Mouse (Mus musculus): ENCODE measurements around the gene Ddx50.
"Not testable (repeated sequence)": the region's sequence is repeated elsewhere in the genome, so short reads cannot be mapped to it uniquely, and the experiment has no call there.

Ddx50 gene

GRCm38 (mm10) chr10:62601053-62601791, 49.8 kb downstream of the Ddx50 start:
- DNase-seq = peak in 1 of 2 experiments; percentile 12

GRCm38 (mm10) chr10:62600056-62600455, 51.0 kb downstream of the Ddx50 start:
- DNase-seq = no peak

GRCm38 (mm10) chr10:62599311-62599710, 51.7 kb downstream of the Ddx50 start:
- DNase-seq = not testable (repeated sequence)

GRCm38 (mm10) chr10:62592496-62592895, 58.5 kb downstream of the Ddx50 start:
- no peak for DNase-seq

- DNase-seq = peak; percentile 92 to 95
Measured at GRCm38 (mm10) chr10:62590200-62590599, 60.8 kb downstream of the Ddx50 start.

- peak; percentile 39 to 58 for DNase-seq
Measured at GRCm38 (mm10) chr10:62588616-62589015, 62.4 kb downstream of the Ddx50 start.

- no peak for DNase-seq
Measured at GRCm38 (mm10) chr10:62583245-62583644, 67.8 kb downstream of the Ddx50 start.

- no peak for DNase-seq
Measured at GRCm38 (mm10) chr10:62582701-62583100, 68.3 kb downstream of the Ddx50 start.

GRCm38 (mm10) chr10:62582263-62582662, 68.8 kb downstream of the Ddx50 start:
- DNase-seq = no peak

- not testable (repeated sequence) for DNase-seq
Measured at GRCm38 (mm10) chr10:62579129-62579528, 71.9 kb downstream of the Ddx50 start.

GRCm38 (mm10) chr10:62578338-62579100, 72.5 kb downstream of the Ddx50 start, which contains the start of gene Kif1bp:
Gene Kif1bp, minus strand, starts transcription at chr10:62578457.
- peak; percentile 98 to 99 for DNase-seq

GRCm38 (mm10) chr10:62577673-62578337, 73.2 kb downstream of the Ddx50 start:
- no peak for DNase-seq

- no peak for DNase-seq
Measured at GRCm38 (mm10) chr10:62575001-62575400, 76.0 kb downstream of the Ddx50 start.

GRCm38 (mm10) chr10:62570126-62570871, 80.7 kb downstream of the Ddx50 start:
- DNase-seq = peak; percentile 30 to 49

- no peak for DNase-seq
Measured at GRCm38 (mm10) chr10:62568861-62569260, 82.2 kb downstream of the Ddx50 start.

Measured in kidney, postnatal 36 days (tissue).